Mouse (Mus musculus) left cerebral cortex, adult 18-20 months (tissue): ENCODE results near the gene Ifnar1. TPM values are rescaled to one million over a fixed set of nuclear protein-coding genes. Genes with fewer than 3 reads are reported as not detected.
"Not testable (repeated sequence)": the region's sequence is repeated elsewhere in the genome, so short reads cannot be mapped to it uniquely, and the experiment has no call there.

ENCODE experiments used
- DNase-seq, 2 experiments: peaks; one replicate each; pipeline ENCODE4 v3.0.0; 2021 to 2022; ENCODE audit warnings: low spot score in 2 of 2, mixed read lengths in 1 of 2
- long read RNA-seq, 2 experiments: library from polyadenylated mRNA; stranded (forward); transcript quantifications; one replicate each; pipeline ENCODE4 v2.0.0; 2021
- total RNA-seq, 2 experiments: library from RNA; stranded (reverse); gene quantifications; 2 replicates each; pipeline ENCODE4 v1.2.3; 2021

Gene Ifnar1
- total RNA-seq, result 10 to 100 TPM; 41.7 to 53.2 TPM
- long read RNA-seq, experiment 1, transcript Ifnar1-201 (11 exons, 3,909 nt), result major isoform, 16 of 26 reads
- long read RNA-seq, experiment 1, partial matches to known transcripts, result 0 of 26 reads
- long read RNA-seq, experiment 1, other reads (novel, unspliced or antisense), result 9 of 26 reads
- long read RNA-seq, experiment 2, transcript Ifnar1-201 (11 exons, 3,909 nt), result major isoform, 15 of 22 reads
- long read RNA-seq, experiment 2, partial matches to known transcripts, result 1 of 22 reads
- long read RNA-seq, experiment 2, other reads (novel, unspliced or antisense), result 6 of 22 reads

GRCm38 (mm10) chr16:91484808-91485700, at the start of gene Ifnar1:
Ifnar1 (plus strand) TSS chr16:91485238.
- peak; percentile 98 for DNase-seq

- no peak for DNase-seq
Measured at GRCm38 (mm10) chr16:91438081-91438480, 47.0 kb upstream of the Ifnar1 start.

DNA sequence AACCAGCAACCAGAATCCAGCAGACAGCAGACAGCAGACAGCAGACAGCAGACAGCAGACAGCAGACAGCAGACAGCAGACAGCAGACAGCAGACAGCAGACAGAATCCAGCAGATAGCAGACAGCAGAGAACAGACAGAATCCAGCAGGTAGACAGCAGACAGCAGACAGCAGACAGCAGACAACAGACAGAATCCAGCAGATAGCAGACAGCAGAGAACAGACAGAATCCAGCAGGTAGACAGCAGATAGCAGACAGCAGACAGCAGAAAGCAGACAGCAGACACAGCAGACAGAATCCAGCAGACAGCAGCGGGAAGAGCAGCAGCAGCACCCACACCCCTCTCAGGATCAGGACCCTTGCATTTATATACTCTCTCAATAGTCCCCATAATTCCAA, 46.4 kb upstream of the Ifnar1 start:
- not testable (repeated sequence) for DNase-seq

- DNase-seq, result no peak
Measured at GRCm38 (mm10) chr16:91441366-91441765, 43.7 kb upstream of the Ifnar1 start.

GRCm38 (mm10) chr16:91441811-91442240, 43.2 kb upstream of the Ifnar1 start:
- DNase-seq, result no peak

- DNase-seq, result peak; percentile 10 to 57
Measured at GRCm38 (mm10) chr16:91442446-91442845, 42.6 kb upstream of the Ifnar1 start.

GRCm38 (mm10) chr16:91443211-91443611, 41.8 kb upstream of the Ifnar1 start:
- DNase-seq, result no peak

DNA sequence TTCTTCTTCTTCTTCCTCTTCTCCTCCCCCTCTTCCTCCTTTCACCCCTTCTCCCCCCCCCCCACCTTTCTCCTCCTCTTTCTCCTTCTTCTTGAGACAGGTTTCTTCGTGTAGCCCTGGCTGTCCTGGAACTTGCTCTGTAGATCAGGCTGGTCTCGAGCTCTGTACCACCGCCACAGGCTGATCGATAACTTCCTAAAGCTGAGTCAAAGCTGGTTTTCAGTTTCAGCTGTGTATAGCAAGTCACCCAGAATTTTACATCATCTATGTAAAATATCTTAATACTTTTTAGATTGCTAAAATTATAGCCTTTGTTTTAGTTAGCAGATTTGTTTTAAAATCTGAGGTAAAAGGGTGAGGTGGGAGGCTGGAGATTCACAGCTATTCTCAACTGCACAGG, 40.2 kb upstream of the Ifnar1 start:
- no peak for DNase-seq

- no peak for DNase-seq
Measured at GRCm38 (mm10) chr16:91445566-91445965, 39.5 kb upstream of the Ifnar1 start.

DNA sequence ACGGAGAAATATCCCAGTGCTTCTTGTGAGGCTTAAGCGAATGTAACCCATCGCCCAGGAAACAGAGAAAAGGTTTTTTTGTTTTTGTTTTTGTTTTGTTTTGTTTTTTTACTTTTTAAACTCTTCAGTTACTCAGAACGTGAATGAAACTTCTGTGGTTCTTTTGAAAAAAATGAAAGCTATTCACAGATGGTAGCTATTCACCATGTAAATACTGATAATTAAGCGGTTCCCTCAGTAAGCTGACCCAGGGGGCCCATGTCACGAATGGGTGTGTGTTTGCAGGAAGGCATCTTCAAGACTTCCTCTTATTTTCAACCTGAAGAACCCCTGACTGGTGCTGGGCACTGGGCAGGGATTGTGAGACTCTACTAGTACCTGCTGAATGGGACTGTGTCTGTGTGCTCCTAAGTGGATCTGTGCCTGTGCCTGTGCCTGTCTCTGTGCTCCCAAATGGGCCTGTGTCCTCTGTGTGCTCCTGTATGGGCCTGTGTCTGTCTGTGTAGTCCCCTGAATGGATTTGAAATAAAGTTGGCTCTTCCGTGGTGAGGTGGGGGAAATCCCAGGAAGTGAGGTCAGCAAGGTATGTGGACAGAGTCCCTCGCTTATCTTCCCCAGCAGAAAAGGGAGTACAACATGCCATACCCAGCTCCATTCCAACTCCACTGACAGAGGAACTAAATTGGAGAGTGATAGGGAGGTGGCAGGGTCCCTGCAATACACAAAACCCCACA, 38.1 kb upstream of the Ifnar1 start:
- DNase-seq, result no peak

- DNase-seq, result no peak
Measured at GRCm38 (mm10) chr16:91447512-91447900, 37.5 kb upstream of the Ifnar1 start.

DNA sequence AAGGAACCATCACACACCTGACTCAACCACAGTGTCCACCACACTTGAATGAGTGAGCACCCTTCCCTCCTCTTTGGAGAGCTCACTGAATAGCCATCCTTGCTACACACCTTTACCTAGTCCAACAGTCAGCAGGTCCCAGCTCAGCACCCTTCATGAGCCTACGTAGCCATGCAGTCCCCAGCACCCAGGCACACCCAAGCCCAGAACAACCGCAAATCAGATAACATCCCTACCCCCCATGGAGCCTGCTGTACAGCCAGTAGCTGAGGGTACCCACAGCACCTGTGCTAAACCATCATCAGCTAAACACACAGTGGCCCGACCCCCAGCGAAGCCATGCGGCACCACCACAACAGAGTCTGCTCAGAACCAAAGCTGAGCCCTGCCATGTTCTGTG, 37.0 kb upstream of the Ifnar1 start:
- DNase-seq, result no peak

GRCm38 (mm10) chr16:91448895-91449294, 36.1 kb upstream of the Ifnar1 start:
- DNase-seq, result no peak

- no peak for DNase-seq
Measured at GRCm38 (mm10) chr16:91450137-91451064, 34.6 kb upstream of the Ifnar1 start.

- DNase-seq, result no peak
Measured at GRCm38 (mm10) chr16:91451949-91452348, 33.1 kb upstream of the Ifnar1 start.

GRCm38 (mm10) chr16:91452363-91452896, 32.6 kb upstream of the Ifnar1 start:
- no peak for DNase-seq

DNA sequence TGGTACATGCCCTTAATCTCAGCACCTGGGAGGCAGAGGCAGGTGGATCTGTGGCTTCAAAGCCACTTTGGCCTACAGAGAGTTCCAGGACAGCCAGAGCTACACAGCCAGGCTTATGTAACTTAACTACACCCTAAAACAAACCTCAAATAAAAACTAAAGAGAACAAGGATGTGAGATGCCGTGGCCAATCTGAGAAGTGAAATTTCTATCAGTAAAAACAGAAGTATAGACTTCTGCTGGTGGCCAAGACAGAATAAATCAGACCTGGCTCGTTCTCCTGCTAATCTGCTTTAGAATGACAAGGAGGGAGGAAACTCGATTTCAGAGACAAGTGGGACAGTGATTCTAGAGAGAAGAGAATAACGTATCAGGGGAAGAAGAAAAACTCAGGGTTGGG, 29.2 kb upstream of the Ifnar1 start:
- DNase-seq, result no peak

- DNase-seq, result no peak
Measured at GRCm38 (mm10) chr16:91458301-91458746, 26.7 kb upstream of the Ifnar1 start.

DNA sequence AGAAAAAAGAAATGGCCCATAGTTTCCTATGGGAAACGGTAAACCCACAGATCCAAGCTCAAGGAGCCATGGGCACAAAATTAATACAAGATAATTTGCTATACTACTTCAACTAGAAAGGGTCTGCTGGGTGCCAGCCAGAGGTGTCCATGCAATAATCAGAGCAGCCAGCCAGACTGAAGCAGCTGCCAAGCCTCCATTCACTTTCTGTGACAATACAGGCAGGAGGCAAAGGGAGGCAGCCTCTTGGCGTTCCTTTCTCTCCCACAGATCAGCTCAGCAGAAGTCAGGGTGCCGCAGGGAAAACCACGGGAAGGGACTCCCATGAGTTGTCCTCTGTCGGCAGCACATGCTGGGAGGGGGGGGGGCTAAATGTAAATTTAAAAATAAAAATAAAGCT, 26.1 kb upstream of the Ifnar1 start:
- no peak for DNase-seq

DNA sequence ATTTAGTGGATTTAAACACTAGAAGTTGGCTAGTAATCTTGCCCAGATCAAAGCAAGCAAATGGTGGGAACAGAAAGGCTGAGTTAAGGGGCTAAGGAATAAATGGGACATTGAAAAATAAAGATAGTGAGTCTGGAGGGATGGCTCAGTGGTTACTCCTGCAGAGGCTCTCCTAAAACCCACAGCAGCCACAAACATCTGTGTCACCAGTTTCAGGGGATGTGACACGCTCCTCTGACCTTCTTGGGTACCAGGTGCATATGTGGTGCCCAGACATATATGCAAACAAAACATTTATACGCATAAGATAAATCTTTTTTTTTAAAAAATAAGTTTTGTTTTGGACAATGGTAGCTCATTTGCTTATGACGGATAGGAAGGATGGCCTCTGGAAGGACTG, 25.6 kb upstream of the Ifnar1 start:
- no peak for DNase-seq
